Mouse (Mus musculus) embryonic fibroblast, embryonic 13.5 days (primary cell): ENCODE data around the gene Gadd45gip1. TPM values are rescaled to one million over a fixed set of nuclear protein-coding genes. Genes with fewer than 3 reads are reported as not detected.
A peak's percentile ranks its signal among the peaks of the same experiment; 100 is the strongest.

ENCODE experiments used
- H3K27ac ChIP-seq: 2 replicates; pipeline ENCODE4 v1.5.1; 2012; ENCODE audit warnings: low read length, control low read depth, inconsistent platforms; ENCODE audit not compliant: insufficient read depth
- H3K4me1 ChIP-seq: 2 replicates; pipeline ENCODE4 v1.6.1; 2011; ENCODE audit warnings: low read length; ENCODE audit not compliant: control insufficient read depth, insufficient read depth
- H3K4me3 ChIP-seq: 2 replicates; pipeline ENCODE4 v1.5.1; 2011; ENCODE audit warnings: mild to moderate bottlenecking, control low read depth, low read length; ENCODE audit not compliant: insufficient read depth
- CTCF ChIP-seq: IDR thresholded peaks from 2 replicates; pipeline ENCODE4 v1.5.1; 2011; ENCODE audit warnings: mild to moderate bottlenecking, control low read depth, low read length, moderate library complexity, borderline replicate concordance; ENCODE audit not compliant: insufficient read depth
- POLR2A ChIP-seq: IDR thresholded peaks from 2 replicates; pipeline ENCODE4 v1.6.1; 2011; ENCODE audit warnings: low read depth, mild to moderate bottlenecking, control low read depth, low read length, moderate library complexity
- polyA plus RNA-seq: library from polyadenylated mRNA; stranded (reverse); fragments of >200 nt; gene quantifications from 2 replicates; pipeline ENCODE4 v1.2.4, GENCODE M21; 2011; ENCODE audit warnings: low read depth; ENCODE audit not compliant: missing spikeins, insufficient read length

Gadd45gip1 gene
- polyA plus RNA-seq, 1 experiment = 12.6 TPM

- no peak for TF ChIP-seq CTCF
- 0 out of 2 replicates have a peak, but pooled peaks have one; percentile 8 for TF ChIP-seq POLR2A
- H3K27ac ChIP-seq = peak overlapping the region; percentile 76
- peaks cover 44% of the 10 kb centered on the region for H3K4me1 ChIP-seq
- no peak overlapping the region for H3K4me3 ChIP-seq
These were observed 44.4 kb upstream of the Gadd45gip1 start for GRCm38 (mm10) chr8:84786801-84787467.

GRCm38 (mm10) chr8:84787523-84788302, 43.6 kb upstream of the Gadd45gip1 start:
- Histone ChIP-seq H3K4me3 (no peak overlapping the region), H3K27ac (peak overlapping the region; percentile 76), H3K4me1 (peaks cover 48% of the 10 kb centered on the region)
- TF ChIP-seq POLR2A (no peak), CTCF (no peak)

- Histone ChIP-seq H3K27ac (peak overlapping the region; percentile 32; the same call in 1 of the 2 replicates), H3K4me3 (no peak overlapping the region), H3K4me1 (peaks cover 49% of the 10 kb centered on the region)
- TF ChIP-seq CTCF = no peak
- no peak for TF ChIP-seq POLR2A
These were observed 42.4 kb upstream of the Gadd45gip1 start for GRCm38 (mm10) chr8:84788896-84789295.

GRCm38 (mm10) chr8:84789345-84789744, 42.0 kb upstream of the Gadd45gip1 start:
- H3K4me3 ChIP-seq = no peak overlapping the region
- H3K4me1 ChIP-seq = peaks cover 49% of the 10 kb centered on the region
- H3K27ac ChIP-seq = peak overlapping the region; percentile 32; the same call in 1 of the 2 replicates
- TF ChIP-seq POLR2A (no peak), CTCF (no peak)

DNA sequence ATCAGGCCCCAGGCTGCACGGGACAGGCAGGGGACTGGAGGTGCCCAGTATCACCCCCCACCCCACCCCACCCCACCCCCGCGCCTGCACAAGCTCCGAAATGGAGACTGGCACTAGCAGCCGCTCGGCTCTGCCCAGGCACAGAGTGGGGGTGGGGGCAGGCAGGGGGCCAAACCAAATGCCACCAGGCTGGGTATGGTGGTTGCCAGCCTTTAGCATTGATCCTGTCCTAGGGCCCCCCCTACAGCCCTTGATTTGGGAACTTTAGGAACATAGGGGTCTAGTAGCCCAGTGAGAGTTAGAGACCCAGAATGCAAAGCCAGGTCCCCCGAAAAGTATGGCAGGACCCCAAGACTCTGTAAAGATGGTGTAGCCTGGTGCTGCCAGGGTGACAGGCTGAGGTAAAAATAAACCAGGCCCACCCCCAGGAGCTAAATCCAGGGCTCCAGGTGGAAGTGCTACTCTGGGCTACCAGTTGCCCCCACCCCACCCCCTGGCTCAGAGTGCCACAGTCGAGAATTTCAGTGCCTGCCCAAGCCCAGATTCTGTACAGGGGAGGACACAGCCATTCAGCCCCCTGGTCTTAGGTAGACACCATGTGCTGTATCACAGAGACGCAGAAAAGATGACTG, 41.4 kb upstream of the Gadd45gip1 start:
- peaks cover 50% of the 10 kb centered on the region for H3K4me1 ChIP-seq
- no peak overlapping the region for H3K27ac ChIP-seq
- H3K4me3 ChIP-seq = no peak overlapping the region
- no peak for TF ChIP-seq POLR2A
- TF ChIP-seq CTCF = no peak

DNA sequence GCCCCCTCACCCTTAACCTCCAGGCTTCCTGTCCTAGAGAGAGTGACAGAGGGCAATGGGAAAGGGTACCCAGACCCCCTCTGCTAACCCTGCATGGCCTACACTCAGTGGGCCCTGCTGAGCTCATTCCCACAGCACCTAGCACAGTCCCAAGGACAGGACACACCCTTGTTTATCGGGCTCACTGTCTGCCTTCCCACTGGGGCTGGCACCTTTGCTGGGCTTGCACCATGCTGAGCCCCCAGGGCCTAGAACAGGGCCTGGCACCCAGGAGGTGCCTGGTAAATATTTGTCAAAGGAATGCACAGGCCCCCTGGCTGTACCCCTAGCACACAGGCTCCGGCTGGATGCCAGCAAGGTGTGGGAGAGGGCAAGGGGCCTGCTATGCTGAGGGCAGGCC, 40.8 kb upstream of the Gadd45gip1 start:
- Histone ChIP-seq H3K4me3 (no peak overlapping the region), H3K4me1 (peaks cover 51% of the 10 kb centered on the region), H3K27ac (no peak overlapping the region)
- no peak for TF ChIP-seq POLR2A
- no peak for TF ChIP-seq CTCF

DNA sequence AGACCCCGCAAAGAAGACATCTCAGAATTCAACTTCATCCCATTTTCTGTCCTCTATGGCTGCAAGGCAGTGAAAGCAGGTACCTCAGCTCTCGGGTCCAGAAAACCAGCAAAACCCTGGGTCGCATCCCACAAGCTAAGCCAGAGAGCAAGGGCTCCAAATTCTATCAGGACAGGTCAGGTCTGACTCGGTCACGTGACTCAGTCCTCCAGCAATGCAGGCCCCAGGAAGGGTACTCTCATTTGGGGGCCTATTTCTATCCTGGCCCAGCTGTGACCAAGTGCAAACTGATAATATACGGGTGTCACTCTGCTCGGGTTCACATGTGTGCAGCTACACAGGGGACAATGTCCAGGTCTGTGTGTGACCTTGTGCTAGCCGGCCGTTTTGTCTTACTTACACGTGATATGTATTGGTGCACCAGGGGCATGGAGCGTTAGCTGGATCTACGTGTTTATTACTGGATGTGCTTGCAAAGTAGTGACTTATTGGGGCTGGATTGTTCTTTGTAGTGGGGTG, 38.8 kb upstream of the Gadd45gip1 start:
- Histone ChIP-seq H3K27ac (no peak overlapping the region; the same call in 1 of the 2 replicates), H3K4me3 (no peak overlapping the region), H3K4me1 (peaks cover 39% of the 10 kb centered on the region)
- TF ChIP-seq POLR2A = no peak
- TF ChIP-seq CTCF = no peak

DNA sequence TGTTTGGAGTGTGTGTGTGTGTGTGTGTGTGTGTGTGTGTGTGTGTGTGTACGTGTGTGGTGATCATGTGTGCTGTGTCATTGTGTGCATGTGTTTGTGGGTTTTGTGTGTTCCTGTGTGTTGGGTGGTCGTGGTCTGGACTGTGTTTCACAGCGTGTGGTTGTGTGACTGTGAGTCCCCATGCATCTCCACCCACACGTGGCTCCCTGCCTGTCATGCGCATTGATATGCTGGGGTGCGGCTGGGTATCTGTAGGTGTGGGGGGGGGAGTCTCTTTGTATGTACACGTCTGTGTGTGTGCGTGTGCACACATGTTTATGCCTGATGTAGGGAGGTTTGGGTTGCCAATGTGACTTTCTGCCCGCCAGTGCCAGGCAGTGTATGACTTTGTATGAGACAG, 38.2 kb upstream of the Gadd45gip1 start:
- no peak overlapping the region for H3K4me3 ChIP-seq
- H3K27ac ChIP-seq = no peak overlapping the region; the same call in 1 of the 2 replicates
- peaks cover 37% of the 10 kb centered on the region for H3K4me1 ChIP-seq
- TF ChIP-seq CTCF (no peak), POLR2A (no peak)

DNA sequence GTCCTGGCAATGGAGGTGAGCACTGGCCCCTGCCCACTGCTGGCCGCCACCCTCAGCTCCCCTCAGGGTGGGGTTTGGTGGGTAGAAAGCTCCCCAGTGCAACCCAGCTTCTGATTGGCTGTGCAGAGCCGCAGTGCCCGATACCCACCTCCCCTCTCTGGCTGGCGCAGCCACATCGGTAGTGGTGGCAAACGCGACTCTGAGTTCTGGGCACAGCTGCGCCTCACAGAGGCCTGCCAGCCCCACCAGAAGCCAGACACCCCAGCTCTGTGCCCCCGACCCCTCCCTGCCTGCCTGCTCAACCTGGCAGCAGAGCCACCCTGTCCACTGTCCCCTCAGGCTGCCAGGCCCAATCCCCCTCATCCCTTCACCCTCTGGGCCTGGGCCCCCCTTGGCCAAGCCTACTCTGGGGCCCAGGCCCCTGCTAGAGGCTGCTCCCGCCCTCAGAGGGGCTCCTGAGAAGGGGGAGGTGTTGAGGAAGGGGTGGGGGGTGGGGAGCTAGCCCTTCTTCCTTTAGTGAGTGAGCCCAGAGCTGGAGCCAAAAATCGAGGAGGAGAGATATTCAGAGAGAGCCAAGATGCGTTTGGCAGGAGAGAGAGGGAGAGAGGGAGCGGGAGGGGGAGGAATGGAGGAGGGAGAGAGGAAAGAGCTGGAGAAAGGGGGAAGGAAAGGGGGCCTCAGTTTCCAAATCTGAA, 37.4 kb upstream of the Gadd45gip1 start:
- peaks cover 30% of the 10 kb centered on the region for H3K4me1 ChIP-seq
- no peak overlapping the region for H3K4me3 ChIP-seq
- peak overlapping the region; percentile 36 for H3K27ac ChIP-seq
- TF ChIP-seq CTCF = no peak
- no peak for TF ChIP-seq POLR2A
